Mouse (Mus musculus): ENCODE results near the gene 2010300C02Rik. TPM values are rescaled to one million over a fixed set of nuclear protein-coding genes. Genes with fewer than 3 reads are reported as not detected.

Gene 2010300C02Rik
- polyA plus RNA-seq (2017; shearing (Covaris generic)) = 1 to 10 TPM in 1 of 2 experiments, under 1 TPM in 1; 0.29 to 1.2 TPM

GRCm38 (mm10) chr1:37719761-37720640, at the start of gene 2010300C02Rik:
2010300C02Rik (minus strand) TSS chr1:37720085.

Other genes with a start within 250 kb of the 2010300C02Rik start
- 10 to 100 TPM in 1 of 2 experiments, 1 to 10 TPM in 1; 8.4 to 12.5 TPM for gene Mgat4a, start 179.1 kb downstream of the 2010300C02Rik start, polyA plus RNA-seq (2017; shearing (Covaris generic))
- 1 to 10 TPM; 1.9 to 2.1 TPM for gene Tsga10, start 146.3 kb upstream of the 2010300C02Rik start, polyA plus RNA-seq (2017; shearing (Covaris generic))
- gene Lipt1, start 151.7 kb upstream of the 2010300C02Rik start, polyA plus RNA-seq (2017; shearing (Covaris generic)) = 1 to 10 TPM; 2.8 to 7.0 TPM
- 10 to 100 TPM; 82.4 to 92.7 TPM for gene Mitd1, start 170.3 kb upstream of the 2010300C02Rik start, polyA plus RNA-seq (2017; shearing (Covaris generic))
- 100 to 1,000 TPM; 154 to 229 TPM for gene Mrpl30, start 170.4 kb upstream of the 2010300C02Rik start, polyA plus RNA-seq (2017; shearing (Covaris generic))
- gene Lyg2, start 196.4 kb upstream of the 2010300C02Rik start, polyA plus RNA-seq (2017; shearing (Covaris generic)) = not detected
- not detected for gene Lyg1, start 237.7 kb upstream of the 2010300C02Rik start, polyA plus RNA-seq (2017; shearing (Covaris generic))